Mouse (Mus musculus): Measurements from ENCODE around the gene Serpina1e.

DNA sequence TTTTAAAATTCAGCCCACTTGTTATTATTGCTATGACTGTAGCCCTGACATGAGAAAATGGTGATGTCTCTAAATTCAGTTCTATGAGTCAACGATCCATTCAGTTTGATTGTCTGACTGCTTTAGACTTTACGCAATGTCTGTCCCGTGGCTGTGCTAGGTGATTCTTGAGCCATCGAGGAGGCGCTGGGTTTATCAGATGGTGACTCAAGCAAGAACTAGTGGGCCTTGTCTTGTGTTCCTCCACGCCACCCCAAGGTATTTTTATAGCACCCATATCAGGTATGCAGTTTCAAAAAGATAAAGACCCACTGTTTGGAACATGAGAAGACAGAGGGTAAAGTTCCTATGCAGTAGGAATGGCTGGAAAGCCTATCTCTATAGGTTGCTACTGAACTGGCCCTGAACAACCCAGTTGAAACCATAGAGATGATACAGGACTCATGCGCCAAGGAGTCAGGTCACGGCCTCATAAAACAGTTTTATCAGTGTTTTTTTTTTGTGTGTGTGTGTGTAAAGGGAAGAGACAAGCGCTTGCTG is 10.9 kb upstream of the Serpina1e start:
- no peak for TF ChIP-seq POLR2A (IDR thresholded peaks at IDR 0.05; ENCODE audit: borderline replicate concordance, low read depth, low read length)
- TF ChIP-seq CTCF (IDR thresholded peaks at IDR 0.05; ENCODE audit: low read depth, low read length), result no peak
